Mouse (Mus musculus): ENCODE measurements at regions not wholly inside any gene's neighbourhood (a gene's known extent, or its start where the extent isn't known, plus 50 kb on each side); places are given as distances from the start of the nearest gene placed in this dataset.
"Not testable (repeated sequence)": the region's sequence is repeated elsewhere in the genome, so short reads cannot be mapped to it uniquely, and the experiment has no call there.

DNA sequence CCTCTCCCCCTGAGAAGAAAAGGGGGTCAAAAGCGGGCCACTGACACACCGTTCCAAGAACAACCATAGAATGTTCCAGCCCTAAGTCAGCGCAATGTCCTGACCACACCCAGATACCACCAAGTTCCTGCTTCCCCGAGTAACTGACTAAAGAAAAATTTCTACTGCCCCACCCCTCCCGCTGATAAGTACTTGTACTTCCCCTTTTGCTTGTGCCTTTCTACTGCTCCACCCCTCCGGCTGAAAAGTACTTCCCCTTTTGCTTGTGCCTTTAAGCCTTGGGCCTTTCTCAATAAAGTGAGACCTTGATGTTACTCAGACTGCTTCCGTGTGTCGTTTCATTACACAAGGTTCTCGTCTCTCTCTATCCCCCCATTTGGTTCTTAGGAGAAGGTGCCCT is 51.6 kb upstream of the Alkbh8 start:
- H3K27me3 ChIP-seq; H3K27ac ChIP-seq; H3K9ac ChIP-seq; H3K4me3 ChIP-seq; H3K36me3 ChIP-seq; H3K4me1 ChIP-seq; H3K9me3 ChIP-seq; H3K4me2 ChIP-seq (replicated peaks); ATAC-seq (ENCODE audit: insufficient number of reproducible peaks, insufficient read depth, low FRiP score, low TSS enrichment): not testable (repeated sequence)
- 89% methylated on average over 9 of the region's 9 CpGs for WGBS
